ENCODE assay signal across 9 mouse cellular contexts in the genomic region with DNA sequence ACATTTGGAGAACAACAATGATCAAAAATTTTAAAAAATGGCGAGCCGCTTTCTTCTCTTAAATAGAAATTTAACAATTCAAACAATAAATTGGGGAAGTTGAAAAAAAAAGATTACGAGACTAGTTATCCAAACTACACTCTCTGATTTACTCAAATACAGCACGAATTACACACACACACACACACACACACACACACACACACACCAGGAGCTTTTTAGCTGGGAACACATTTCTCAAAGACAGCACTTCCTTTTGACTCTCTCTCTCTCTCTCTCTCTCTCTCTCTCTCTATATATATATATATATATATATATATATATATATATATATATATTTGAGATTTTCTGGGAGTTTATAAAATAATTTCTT. TPM values are rescaled to one million over a fixed set of nuclear protein-coding genes. Genes with fewer than 3 reads are reported as not detected.
DNase-seq lines count a peak whose midpoint lies in the region; ATAC-seq and TF ChIP-seq lines count a peak whose summit lies in the region.
"Had no signal": no experiment of that assay in that cellular context is flagged by ENCODE, and none has a peak within 500 bp of the region (broad histone marks: within the 10 kb centered on the region; RNA-seq: fewer than 3 reads in every experiment).

No protein-coding gene starts in this region.

- TF ChIP-seq POLR2A in lung, adult 2 months (IDR thresholded peaks at IDR 0.05; ENCODE audit: borderline replicate concordance, extremely low read depth, low read depth, low read length), result no peak

- H3K27ac ChIP-seq in gastrocnemius, adult 2 months, result peak overlapping the region; percentile 87
- no peak overlapping the region for H3K27ac ChIP-seq in neural tube, embryonic 11.5 days (ENCODE audit: low read depth, low read length)
- H3K27ac ChIP-seq in liver, embryonic 14.5 days, result no peak overlapping the region

- H3K9me3 ChIP-seq in neural tube, embryonic 11.5 days (ENCODE audit: control insufficient read depth, low read length), result no peaks in the 10 kb centered on the region
- no peaks in the 10 kb centered on the region for H3K9me3 ChIP-seq in liver, embryonic 14.5 days (ENCODE audit: control insufficient read depth, low read length)

- TF ChIP-seq CTCF in gastrocnemius, adult 2 months (IDR thresholded peaks at IDR 0.05), result no peak
- TF ChIP-seq CTCF in liver, embryonic 14.5 days (IDR thresholded peaks at IDR 0.05; ENCODE audit: low read depth), result no peak
- TF ChIP-seq CTCF in lung, adult 2 months (IDR thresholded peaks at IDR 0.05; ENCODE audit: insufficient read depth, low read length), result no peak

- peak overlapping the region; percentile 87 for H3K4me3 ChIP-seq in gastrocnemius, adult 2 months
- H3K4me3 ChIP-seq in neural tube, embryonic 11.5 days (ENCODE audit: low read depth, low read length), result no peak overlapping the region
- H3K4me3 ChIP-seq in liver, embryonic 14.5 days (ENCODE audit: insufficient read depth in 1 of 2, low read depth in 2 of 2, low read length in 2 of 2), result no peak overlapping the region
- no peak overlapping the region for H3K4me3 ChIP-seq in lung, adult 2 months (replicated peaks; ENCODE audit: extremely low read depth, low read depth, low read length)

- peaks cover 10% of the 10 kb centered on the region for H3K4me1 ChIP-seq in neural tube, embryonic 11.5 days (ENCODE audit: control insufficient read depth, insufficient read depth, low read length)
- no peaks in the 10 kb centered on the region for H3K4me1 ChIP-seq in liver, embryonic 14.5 days (replicated peaks; ENCODE audit: control insufficient read depth in 2 of 2, insufficient read depth in 2 of 2, low read length in 1 of 2)
- no peaks in the 10 kb centered on the region; the same call in 1 of the 2 replicates for H3K4me1 ChIP-seq in lung, adult 2 months (ENCODE audit: control insufficient read depth, insufficient read depth, low read length)

- no peak for ATAC-seq in neural tube, embryonic 11.5 days (ENCODE audit: insufficient read depth, low FRiP score, low TSS enrichment)
- ATAC-seq in liver, embryonic 14.5 days (ENCODE audit: insufficient read depth), result no peak

- no peak for TF ChIP-seq EP300 in liver, embryonic 14.5 days (IDR thresholded peaks at IDR 0.05; ENCODE audit: low read depth)

- H3K9ac ChIP-seq in neural tube, embryonic 11.5 days (ENCODE audit: low read length), result no peak overlapping the region
- no peak overlapping the region for H3K9ac ChIP-seq in liver, embryonic 14.5 days (replicated peaks)

- H3K4me2 ChIP-seq in neural tube, embryonic 11.5 days (ENCODE audit: low read depth), result peak overlapping the region; percentile 57; the same call in 1 of the 2 replicates
- H3K4me2 ChIP-seq in liver, embryonic 14.5 days (ENCODE audit: low read depth), result peak overlapping the region; percentile 66; the same call in 1 of the 2 replicates

- no peaks in the 10 kb centered on the region for H3K36me3 ChIP-seq in neural tube, embryonic 11.5 days (ENCODE audit: control insufficient read depth, insufficient read depth, low read length)
- H3K36me3 ChIP-seq in liver, embryonic 14.5 days (replicated peaks; ENCODE audit: control insufficient read depth, insufficient read depth, low read depth), result no peaks in the 10 kb centered on the region

- peaks cover 26% of the 10 kb centered on the region for H3K27me3 ChIP-seq in neural tube, embryonic 11.5 days (ENCODE audit: control insufficient read depth, insufficient read depth, low read length)
- peaks cover 46% of the 10 kb centered on the region for H3K27me3 ChIP-seq in liver, embryonic 14.5 days (ENCODE audit: control insufficient read depth, insufficient read depth, low read length)

- intact Hi-C loops in gastrocnemius, adult 2 months (cut with DNase I), result no loop called here

- 12% methylated on average over 4 of the region's 4 CpGs for WGBS in neural tube, embryonic 11.5 days
- WGBS in liver, embryonic 14.5 days (ENCODE audit: insufficient replicate concordance), result 21% methylated on average over 4 of the region's 4 CpGs
- 49% methylated on average over 4 of the region's 4 CpGs for WGBS in lung, adult 2 months

- DNase-seq in gastrocnemius, adult 2 months, result no peak
- DNase-seq in gastrocnemius, postnatal 10 days, result no peak
- DNase-seq in neural tube, embryonic 11.5 days (ENCODE audit: low spot score), result no peak
- no peak for DNase-seq in neural tube, embryonic 10.5 days (ENCODE audit: extremely low spot score, low spot score)
- DNase-seq in liver, embryonic 14.5 days (ENCODE audit: low read depth in 3 of 3, low spot score in 3 of 3), result no peak
- no peak for DNase-seq in adrenal gland, postnatal 10 days
- DNase-seq in right cerebral cortex, postnatal 14 days, result no peak
- DNase-seq in lung, adult 2 months, result no peak

RNA-seq across cellular contexts. Expression of gene Mab21l1, which starts 5.9 kb away (rescaled TPM):
- 1 to 10 TPM in 1 of 2 experiments, under 1 TPM in 1; 0.86 to 3.7 TPM for total RNA-seq in gastrocnemius, adult 2 months (2021)
- total RNA-seq in gastrocnemius, postnatal 10 days (2021), result 1 to 10 TPM; 3.1 to 3.3 TPM
- polyA plus RNA-seq in neural tube, embryonic 11.5 days (2014; fragmentation: Nextera tagmentation; extraction: Ambion mirVana), result 20.0 and 21.3 TPM in 2 replicates
- polyA plus RNA-seq in liver, embryonic 14.5 days (2012; rRNA removed), result 0.02 and 0.09 TPM in 2 replicates
- not detected in 2 replicates for polyA plus RNA-seq in liver, embryonic 14.5 days (2014; fragmentation: Nextera tagmentation; extraction: Ambion mirVana)
- 1 to 10 TPM; 1.4 to 2.9 TPM for total RNA-seq in adrenal gland, postnatal 10 days (2021)
- polyA plus RNA-seq in lung, adult 2 months (2012; rRNA removed), result 0.04 TPM in 1 of 2 replicates, not detected in the other
- polyA plus RNA-seq: spleen, adult 2 months had no signal
